Mouse (Mus musculus): ENCODE results near the gene Nkpd1. TPM values are rescaled to one million over a fixed set of nuclear protein-coding genes. Genes with fewer than 3 reads are reported as not detected.

Nkpd1 gene
- polyA plus RNA-seq, 1 experiment from 2014 or later: 0.07 TPM

DNA sequence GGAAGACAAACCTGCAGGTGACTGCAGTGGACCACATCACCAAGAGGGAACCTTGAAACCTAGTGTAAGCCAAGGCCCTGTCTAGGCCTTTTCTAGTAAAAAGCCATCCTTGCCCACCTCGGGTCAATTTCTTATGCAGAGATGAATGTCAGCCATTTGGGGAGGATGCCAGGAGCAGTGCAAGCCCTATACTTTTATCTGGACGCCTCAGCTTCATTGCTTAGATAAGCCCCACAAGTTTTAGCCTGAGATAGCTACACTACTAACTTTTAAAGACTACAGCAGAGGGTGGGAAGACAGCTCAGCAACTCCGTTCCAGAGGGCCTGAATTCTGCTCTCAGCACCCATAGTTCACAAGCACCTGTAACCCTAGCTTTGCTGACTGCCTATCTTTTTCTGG, 46.2 kb downstream of the Nkpd1 start:
- H3K4me1 ChIP-seq (ENCODE audit: control insufficient read depth, insufficient read depth, low read length): peaks cover 24% of the 10 kb centered on the region
- no peaks in the 10 kb centered on the region for H3K9me3 ChIP-seq (ENCODE audit: control insufficient read depth, low read length)
- no peak overlapping the region for H3K9ac ChIP-seq (ENCODE audit: low read depth, low read length)
- H3K27me3 ChIP-seq (replicated peaks; ENCODE audit: control insufficient read depth, insufficient read depth, low read length): no peaks in the 10 kb centered on the region
- H3K27ac ChIP-seq (ENCODE audit: low read length): no peak overlapping the region
- H3K36me3 ChIP-seq (ENCODE audit: control insufficient read depth, insufficient read depth, low read length): peaks cover 17% of the 10 kb centered on the region
- H3K4me2 ChIP-seq (ENCODE audit: low read depth, low read length): no peak overlapping the region
- no peak for ATAC-seq
- no peak overlapping the region for H3K4me3 ChIP-seq (ENCODE audit: low read length)
- 86% methylated on average over 3 of the region's 3 CpGs for WGBS

DNA sequence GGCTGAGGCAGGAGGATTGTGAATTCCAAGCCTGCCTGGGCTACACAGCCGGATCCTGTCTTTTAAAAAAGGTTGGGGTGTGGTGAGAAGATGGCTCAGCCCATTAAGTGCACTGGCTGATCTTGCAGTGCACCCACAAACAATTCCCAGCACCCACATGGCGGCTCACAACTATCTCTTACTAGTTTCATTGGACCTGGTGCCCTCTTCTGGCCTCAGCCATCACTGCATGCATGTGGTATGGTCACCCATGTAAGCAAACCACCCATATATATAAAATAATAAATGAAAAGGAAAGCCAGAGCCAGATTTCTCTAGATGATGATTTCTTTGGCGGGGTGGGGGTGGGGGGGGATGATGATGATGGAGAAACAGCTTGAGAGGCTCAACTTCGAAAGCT, 46.8 kb downstream of the Nkpd1 start:
- 92% methylated on average over 4 of the region's 4 CpGs for WGBS
- no peak for ATAC-seq
- H3K27ac ChIP-seq (ENCODE audit: low read length): no peak overlapping the region

DNA sequence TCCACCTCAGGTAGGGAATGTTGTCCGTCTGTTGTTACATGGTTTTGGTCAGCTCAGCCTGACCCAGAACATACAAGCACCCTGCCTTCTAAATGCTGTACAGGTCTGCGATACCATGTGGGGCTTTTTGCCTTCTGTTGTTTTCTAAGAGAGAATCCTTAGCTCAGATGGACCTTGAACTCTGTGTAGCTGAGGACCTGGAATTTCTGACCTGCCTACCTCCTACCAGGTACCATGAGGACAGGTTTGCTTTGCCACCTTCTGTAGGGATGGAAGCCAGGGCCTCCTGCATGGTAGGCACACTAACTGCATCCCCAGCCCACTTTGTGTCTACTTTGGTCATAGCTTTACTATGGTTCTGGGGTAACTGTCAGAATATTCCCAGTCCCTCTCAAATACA, 48.2 kb downstream of the Nkpd1 start:
- Histone ChIP-seq H3K4me2 (ENCODE audit: low read depth, low read length) (no peak overlapping the region), H3K27ac (ENCODE audit: low read length) (no peak overlapping the region), H3K27me3 (replicated peaks; ENCODE audit: control insufficient read depth, insufficient read depth, low read length) (no peaks in the 10 kb centered on the region), H3K36me3 (ENCODE audit: control insufficient read depth, insufficient read depth, low read length) (peaks cover 17% of the 10 kb centered on the region), H3K9ac (ENCODE audit: low read depth, low read length) (no peak overlapping the region), H3K9me3 (ENCODE audit: control insufficient read depth, low read length) (no peaks in the 10 kb centered on the region), H3K4me3 (ENCODE audit: low read length) (no peak overlapping the region), H3K4me1 (ENCODE audit: control insufficient read depth, insufficient read depth, low read length) (peaks cover 7% of the 10 kb centered on the region)
- no peak for ATAC-seq
- 98% methylated on average over 2 of the region's 2 CpGs for WGBS

More for the DNA sequence above, 46.8 kb downstream of the Nkpd1 start:
- Histone ChIP-seq H3K4me3 (ENCODE audit: low read length) (no peak overlapping the region), H3K9ac (ENCODE audit: low read depth, low read length) (no peak overlapping the region), H3K4me1 (ENCODE audit: control insufficient read depth, insufficient read depth, low read length) (peaks cover 18% of the 10 kb centered on the region), H3K27me3 (replicated peaks; ENCODE audit: control insufficient read depth, insufficient read depth, low read length) (no peaks in the 10 kb centered on the region), H3K36me3 (ENCODE audit: control insufficient read depth, insufficient read depth, low read length) (peaks cover 17% of the 10 kb centered on the region), H3K4me2 (ENCODE audit: low read depth, low read length) (no peak overlapping the region), H3K9me3 (ENCODE audit: control insufficient read depth, low read length) (no peaks in the 10 kb centered on the region)

DNA sequence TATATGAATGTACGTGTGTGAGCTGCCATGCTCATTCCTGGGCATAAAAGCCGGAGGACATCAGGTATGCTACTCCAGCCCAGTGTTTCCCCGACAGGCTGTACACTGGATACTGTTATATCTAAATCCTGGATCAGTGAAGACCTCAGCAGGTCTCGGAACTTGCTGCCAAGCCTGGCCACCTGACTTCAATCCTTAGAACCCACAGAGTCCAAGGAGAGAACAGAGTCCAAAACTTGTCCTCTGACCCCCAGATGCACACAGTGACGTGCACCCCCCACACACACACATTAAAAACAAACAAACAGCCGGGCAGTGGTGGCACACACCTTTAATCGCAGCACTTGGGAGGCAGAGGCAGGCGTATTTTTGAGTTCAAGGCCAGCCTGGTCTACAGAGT, 49.8 kb downstream of the Nkpd1 start:
- Histone ChIP-seq H3K9ac (ENCODE audit: low read depth, low read length) (0 out of 2 replicates have a peak overlapping the region, but pooled peaks have one; percentile 1), H3K4me2 (ENCODE audit: low read depth, low read length) (no peak overlapping the region), H3K9me3 (ENCODE audit: control insufficient read depth, low read length) (no peaks in the 10 kb centered on the region), H3K27me3 (replicated peaks; ENCODE audit: control insufficient read depth, insufficient read depth, low read length) (no peaks in the 10 kb centered on the region), H3K4me1 (ENCODE audit: control insufficient read depth, insufficient read depth, low read length) (peaks cover 15% of the 10 kb centered on the region), H3K4me3 (ENCODE audit: low read length) (no peak overlapping the region), H3K27ac (ENCODE audit: low read length) (no peak overlapping the region), H3K36me3 (ENCODE audit: control insufficient read depth, insufficient read depth, low read length) (peaks cover 17% of the 10 kb centered on the region)
- no peak for ATAC-seq
- 87% methylated on average over 8 of the region's 8 CpGs for WGBS

DNA sequence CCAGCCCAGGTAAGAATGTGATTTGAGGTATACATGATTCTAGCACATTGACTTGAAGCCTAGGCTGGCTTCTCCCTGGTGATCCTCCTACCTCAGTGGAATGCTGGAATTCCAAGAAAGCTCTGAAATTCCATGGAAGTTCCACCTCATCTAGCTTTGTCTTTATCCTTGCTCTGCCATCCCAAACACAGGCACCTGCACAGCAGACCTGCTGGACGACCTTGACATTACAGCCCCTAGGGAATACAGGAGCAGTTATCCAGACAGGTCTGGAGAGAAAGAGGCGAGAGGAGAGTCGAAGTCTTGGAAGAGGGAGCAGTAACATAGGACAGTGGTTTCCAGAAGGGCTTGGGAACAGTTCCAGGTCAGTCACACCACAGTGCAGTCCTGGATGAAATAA, 52.0 kb downstream of the Nkpd1 start:
- no peak overlapping the region for H3K27ac ChIP-seq (ENCODE audit: low read length)
- no peak overlapping the region for H3K4me3 ChIP-seq (ENCODE audit: low read length)
- H3K4me1 ChIP-seq (ENCODE audit: control insufficient read depth, insufficient read depth, low read length): peaks cover 11% of the 10 kb centered on the region
- ATAC-seq: no peak
- H3K9ac ChIP-seq (ENCODE audit: low read depth, low read length): no peak overlapping the region
- H3K4me2 ChIP-seq (ENCODE audit: low read depth, low read length): no peak overlapping the region
- 74% methylated on average over 3 of the region's 3 CpGs for WGBS
- H3K27me3 ChIP-seq (replicated peaks; ENCODE audit: control insufficient read depth, insufficient read depth, low read length): no peaks in the 10 kb centered on the region
- peaks cover 8% of the 10 kb centered on the region for H3K36me3 ChIP-seq (ENCODE audit: control insufficient read depth, insufficient read depth, low read length)
- no peaks in the 10 kb centered on the region for H3K9me3 ChIP-seq (ENCODE audit: control insufficient read depth, low read length)

DNA sequence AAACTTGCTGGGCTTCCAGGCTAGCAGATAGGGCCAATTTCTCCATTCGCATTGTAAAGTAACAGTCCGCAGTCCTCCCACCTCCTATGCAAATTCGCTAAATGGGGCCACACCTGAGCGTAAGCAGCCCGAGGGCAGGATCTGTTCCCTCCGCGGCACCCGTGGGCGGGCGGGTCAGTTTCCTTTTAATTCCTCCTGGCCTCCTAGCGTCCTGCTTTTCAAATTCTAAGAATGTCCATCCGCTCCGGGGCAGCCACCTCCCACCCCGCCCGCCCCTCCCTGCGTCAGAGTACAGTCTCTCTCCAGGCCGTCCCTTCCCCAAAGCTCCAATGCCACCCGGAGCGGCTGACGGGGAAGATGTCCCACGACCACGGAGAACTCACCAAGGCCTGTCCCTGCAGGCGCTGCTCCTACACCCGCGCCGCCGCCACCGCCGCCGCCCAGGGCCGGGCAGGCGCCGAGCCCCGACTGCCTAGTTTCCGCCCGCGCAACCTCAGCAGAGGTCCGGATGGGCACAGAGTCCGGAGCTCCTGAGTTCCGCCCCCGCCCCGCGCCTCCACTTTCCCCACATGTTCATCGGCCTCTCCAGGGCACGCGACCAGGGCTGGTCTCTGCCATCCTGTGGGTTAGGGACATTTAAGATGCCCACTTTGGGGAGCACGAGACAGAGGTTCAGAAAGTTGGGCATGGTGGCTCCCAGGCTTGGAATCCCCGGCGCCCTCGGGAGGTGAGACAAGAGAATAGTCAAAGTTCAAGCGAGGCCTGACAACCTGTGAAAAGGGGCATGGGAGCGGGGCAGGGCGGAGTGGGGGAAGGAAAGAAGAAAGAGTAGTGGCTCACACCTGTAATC, 55.5 kb downstream of the Nkpd1 start:
- peak overlapping the region; percentile 84 for H3K9ac ChIP-seq (ENCODE audit: low read depth, low read length)
- H3K4me3 ChIP-seq (ENCODE audit: low read length): peak overlapping the region; percentile 70
- H3K27me3 ChIP-seq (replicated peaks; ENCODE audit: control insufficient read depth, insufficient read depth, low read length): peaks cover 13% of the 10 kb centered on the region
- ATAC-seq: peak; percentile 89
- H3K36me3 ChIP-seq (ENCODE audit: control insufficient read depth, insufficient read depth, low read length): no peaks in the 10 kb centered on the region
- peak overlapping the region; percentile 94 for H3K27ac ChIP-seq (ENCODE audit: low read length)
- peaks cover 30% of the 10 kb centered on the region for H3K4me1 ChIP-seq (ENCODE audit: control insufficient read depth, insufficient read depth, low read length)
- H3K4me2 ChIP-seq (ENCODE audit: low read depth, low read length): peak overlapping the region; percentile 70
- 1% methylated on average over 53 of the region's 53 CpGs for WGBS
- no peaks in the 10 kb centered on the region for H3K9me3 ChIP-seq (ENCODE audit: control insufficient read depth, low read length)

DNA sequence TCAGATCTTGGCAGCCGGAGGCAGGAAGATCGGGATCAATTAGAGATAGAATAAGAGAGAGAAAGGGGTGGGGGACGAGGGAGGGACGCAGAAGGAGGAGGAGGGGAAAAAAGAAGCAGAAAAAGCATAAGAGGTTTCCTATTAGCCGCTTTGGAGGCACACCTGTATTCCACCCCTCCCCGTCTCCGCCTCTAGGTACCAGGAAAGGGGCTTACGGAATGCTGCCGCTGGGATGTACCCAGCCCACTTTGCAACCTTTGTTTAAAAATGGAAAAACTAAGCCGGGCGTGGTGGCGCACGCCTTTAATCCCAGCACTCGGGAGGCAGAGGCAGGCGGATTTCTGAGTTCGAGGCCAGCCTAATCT, 56.1 kb downstream of the Nkpd1 start:
- ATAC-seq: peak; percentile 10; the same call in 1 of the 2 replicates
- no peaks in the 10 kb centered on the region for H3K9me3 ChIP-seq (ENCODE audit: control insufficient read depth, low read length)
- H3K4me1 ChIP-seq (ENCODE audit: control insufficient read depth, insufficient read depth, low read length): peaks cover 31% of the 10 kb centered on the region
- H3K4me2 ChIP-seq (ENCODE audit: low read depth, low read length): peak overlapping the region; percentile 70
- H3K9ac ChIP-seq (ENCODE audit: low read depth, low read length): peak overlapping the region; percentile 84
- H3K27ac ChIP-seq (ENCODE audit: low read length): peak overlapping the region; percentile 94
- peak overlapping the region; percentile 70 for H3K4me3 ChIP-seq (ENCODE audit: low read length)
- peaks cover 13% of the 10 kb centered on the region for H3K27me3 ChIP-seq (replicated peaks; ENCODE audit: control insufficient read depth, insufficient read depth, low read length)
- WGBS: 15% methylated on average over 16 of the region's 16 CpGs
- H3K36me3 ChIP-seq (ENCODE audit: control insufficient read depth, insufficient read depth, low read length): no peaks in the 10 kb centered on the region

Other genes starting within 250 kb of the Nkpd1 start
- gene Vasp, start 246.0 kb upstream of the Nkpd1 start, polyA plus RNA-seq (2015; fragmentation: Nextera tagmentation; extraction: Ambion mirVana): 106 and 120 TPM in 2 replicates
- 0.29 and 0.32 TPM in 2 replicates for gene Ppm1n, start 237.8 kb upstream of the Nkpd1 start, polyA plus RNA-seq (2015; fragmentation: Nextera tagmentation; extraction: Ambion mirVana)
- 10.3 and 11.8 TPM in 2 replicates for gene Rtn2, start 235.2 kb upstream of the Nkpd1 start, polyA plus RNA-seq (2015; fragmentation: Nextera tagmentation; extraction: Ambion mirVana)
- 0.10 and 0.21 TPM in 2 replicates for gene Fosb, start 207.8 kb upstream of the Nkpd1 start, polyA plus RNA-seq (2015; fragmentation: Nextera tagmentation; extraction: Ambion mirVana)
- 45.8 and 51.3 TPM in 2 replicates for gene Ercc1, start 173.1 kb upstream of the Nkpd1 start, polyA plus RNA-seq (2015; fragmentation: Nextera tagmentation; extraction: Ambion mirVana)
- 19.1 and 24.3 TPM in 2 replicates for gene Cd3eap, start 158.4 kb upstream of the Nkpd1 start, polyA plus RNA-seq (2015; fragmentation: Nextera tagmentation; extraction: Ambion mirVana)
- 3.1 and 4.2 TPM in 2 replicates for gene Ppp1r13l, start 158.1 kb upstream of the Nkpd1 start, polyA plus RNA-seq (2015; fragmentation: Nextera tagmentation; extraction: Ambion mirVana)
- 15.5 and 17.6 TPM in 2 replicates for gene Ercc2, start 135.8 kb upstream of the Nkpd1 start, polyA plus RNA-seq (2015; fragmentation: Nextera tagmentation; extraction: Ambion mirVana)
- 2.7 and 2.9 TPM in 2 replicates for gene Klc3, start 113.7 kb upstream of the Nkpd1 start, polyA plus RNA-seq (2015; fragmentation: Nextera tagmentation; extraction: Ambion mirVana)
- 15.3 and 17.6 TPM in 2 replicates for gene Ckm, start 113.1 kb upstream of the Nkpd1 start, polyA plus RNA-seq (2015; fragmentation: Nextera tagmentation; extraction: Ambion mirVana)
- 3.7 and 4.4 TPM in 2 replicates for gene Mark4, start 59.0 kb upstream of the Nkpd1 start, polyA plus RNA-seq (2015; fragmentation: Nextera tagmentation; extraction: Ambion mirVana)
- gene Exoc3l2, start 54.5 kb upstream of the Nkpd1 start, polyA plus RNA-seq (2015; fragmentation: Nextera tagmentation; extraction: Ambion mirVana): 0.27 and 0.46 TPM in 2 replicates
- 1.4 and 2.0 TPM in 2 replicates for gene Bloc1s3, start 9.5 kb upstream of the Nkpd1 start, polyA plus RNA-seq (2015; fragmentation: Nextera tagmentation; extraction: Ambion mirVana)
- gene Trappc6a, start 9.4 kb upstream of the Nkpd1 start, polyA plus RNA-seq (2015; fragmentation: Nextera tagmentation; extraction: Ambion mirVana): 147 and 159 TPM in 2 replicates
- 15.5 and 18.6 TPM in 2 replicates for gene Ppp1r37, start 45.2 kb downstream of the Nkpd1 start, polyA plus RNA-seq (2015; fragmentation: Nextera tagmentation; extraction: Ambion mirVana)
- gene Zfp296, start 59.4 kb downstream of the Nkpd1 start, polyA plus RNA-seq (2015; fragmentation: Nextera tagmentation; extraction: Ambion mirVana): 0.42 and 0.64 TPM in 2 replicates
- gene Gemin7, start 59.8 kb downstream of the Nkpd1 start, polyA plus RNA-seq (2015; fragmentation: Nextera tagmentation; extraction: Ambion mirVana): 132 and 137 TPM in 2 replicates
- 30.3 and 32.5 TPM in 2 replicates for gene Clasrp, start 86.6 kb downstream of the Nkpd1 start, polyA plus RNA-seq (2015; fragmentation: Nextera tagmentation; extraction: Ambion mirVana)
- gene Relb, start 111.6 kb downstream of the Nkpd1 start, polyA plus RNA-seq (2015; fragmentation: Nextera tagmentation; extraction: Ambion mirVana): 8.8 and 10.6 TPM in 2 replicates
- gene Clptm1, start 147.2 kb downstream of the Nkpd1 start, polyA plus RNA-seq (2015; fragmentation: Nextera tagmentation; extraction: Ambion mirVana): 70.5 and 77.6 TPM in 2 replicates
- gene Apoc2, start 160.1 kb downstream of the Nkpd1 start, polyA plus RNA-seq (2015; fragmentation: Nextera tagmentation; extraction: Ambion mirVana): 463 and 798 TPM in 2 replicates
- not detected in 2 replicates for gene Gm44805, start 163.6 kb downstream of the Nkpd1 start, polyA plus RNA-seq (2015; fragmentation: Nextera tagmentation; extraction: Ambion mirVana)
- 2.6 and 8.3 TPM in 2 replicates for gene Apoc4, start 163.6 kb downstream of the Nkpd1 start, polyA plus RNA-seq (2015; fragmentation: Nextera tagmentation; extraction: Ambion mirVana)
- 39.5 and 43.2 TPM in 2 replicates for gene Apoc1, start 174.8 kb downstream of the Nkpd1 start, polyA plus RNA-seq (2015; fragmentation: Nextera tagmentation; extraction: Ambion mirVana)
- gene Apoe, start 181.3 kb downstream of the Nkpd1 start, polyA plus RNA-seq (2015; fragmentation: Nextera tagmentation; extraction: Ambion mirVana): 314 and 355 TPM in 2 replicates
- 143 and 157 TPM in 2 replicates for gene Tomm40, start 197.6 kb downstream of the Nkpd1 start, polyA plus RNA-seq (2015; fragmentation: Nextera tagmentation; extraction: Ambion mirVana)
- gene Nectin2, start 232.6 kb downstream of the Nkpd1 start, polyA plus RNA-seq (2015; fragmentation: Nextera tagmentation; extraction: Ambion mirVana): 143 and 149 TPM in 2 replicates

Data from intestine, embryonic 16.5 days (tissue).